Mouse (Mus musculus) liver, adult (tissue): ENCODE measurements around the gene Cpm.

Experiments used
- GATA4 ChIP-seq: IDR thresholded peaks from 2 replicates; pipeline ENCODE4 v1.6.1; 2014; ENCODE audit warnings: mild to moderate bottlenecking, low read length; ENCODE audit not compliant: insufficient replicate concordance

The Cpm gene

DNA sequence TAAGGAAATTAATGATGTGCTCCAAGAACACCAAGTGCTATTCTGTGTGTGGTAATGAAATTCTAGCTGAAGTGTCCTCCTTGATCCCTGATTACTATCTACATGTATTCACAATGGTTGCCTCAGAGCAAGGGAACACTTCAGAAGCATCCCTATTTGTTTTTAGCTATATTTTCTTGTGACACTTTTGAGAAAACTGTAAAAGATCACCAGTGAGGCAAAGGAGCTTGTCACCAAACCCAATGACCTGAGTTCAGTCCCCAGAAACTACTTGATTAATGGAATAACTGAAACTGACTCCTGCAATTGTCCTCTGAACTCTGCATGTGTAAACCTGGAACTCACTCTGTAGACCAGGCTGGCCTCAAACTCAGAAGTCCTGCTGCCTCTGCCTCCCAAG lies 5.9 kb upstream of the Cpm start:
- TF ChIP-seq GATA4 = no peak

DNA sequence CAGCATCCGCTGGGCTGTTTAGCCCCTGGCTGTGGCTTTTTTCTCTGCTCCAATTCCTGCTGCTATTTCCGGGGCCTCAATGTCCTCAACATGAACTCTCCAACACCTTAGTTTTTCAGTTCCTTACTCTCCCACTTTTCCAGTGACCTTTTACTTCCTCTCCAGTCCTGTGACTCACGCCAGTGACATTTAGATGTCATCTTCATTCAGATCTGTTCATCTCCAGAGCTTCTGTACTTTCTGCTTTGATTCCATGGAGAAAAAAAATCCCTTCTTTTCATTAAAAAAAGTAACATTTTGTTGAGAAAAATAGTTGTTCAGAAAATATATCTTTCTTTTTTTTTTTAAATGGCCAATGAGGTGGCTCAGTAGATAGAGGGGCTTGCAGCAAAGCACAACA lies 5.1 kb upstream of the Cpm start:
- TF ChIP-seq GATA4 = no peak

DNA sequence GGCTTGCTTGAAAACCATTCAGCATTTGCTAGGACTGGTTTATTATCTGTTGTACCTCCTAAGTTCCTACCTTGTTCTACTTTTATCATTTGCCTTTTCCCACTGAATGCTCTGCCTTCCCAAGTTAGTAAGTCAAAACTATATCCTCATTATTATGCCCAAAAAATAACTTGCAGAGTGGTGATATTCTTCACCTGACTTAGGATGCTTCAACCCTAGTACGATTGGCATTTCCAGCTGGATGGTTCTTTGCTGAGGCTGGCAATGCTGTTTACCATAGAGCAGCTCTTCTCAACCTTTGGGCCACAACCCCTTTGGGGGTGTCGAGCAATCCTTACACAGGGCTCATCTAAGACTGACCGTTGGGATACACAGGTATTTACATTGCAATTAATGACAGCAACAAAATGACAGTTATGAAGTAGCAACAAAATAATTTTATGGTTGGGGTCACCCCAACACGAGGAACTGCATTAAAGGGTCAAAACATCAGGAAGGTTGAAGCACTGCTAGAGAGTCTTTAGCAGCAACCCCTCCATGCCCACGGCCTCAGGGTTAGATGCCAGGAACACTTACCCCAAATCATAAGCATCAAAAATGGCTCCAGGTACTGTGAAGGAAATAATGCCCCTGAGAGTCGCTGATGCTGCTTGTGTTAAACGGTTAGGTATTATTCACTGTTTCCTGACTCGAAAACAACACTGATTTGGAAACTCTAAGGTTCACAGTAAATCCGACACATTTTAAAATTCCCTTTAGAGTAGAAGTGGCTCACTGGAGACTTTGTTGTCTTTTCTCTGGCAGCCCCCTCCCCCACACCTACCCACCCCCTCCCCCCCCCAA lies 4.4 kb upstream of the Cpm start:
- no peak for TF ChIP-seq GATA4

DNA sequence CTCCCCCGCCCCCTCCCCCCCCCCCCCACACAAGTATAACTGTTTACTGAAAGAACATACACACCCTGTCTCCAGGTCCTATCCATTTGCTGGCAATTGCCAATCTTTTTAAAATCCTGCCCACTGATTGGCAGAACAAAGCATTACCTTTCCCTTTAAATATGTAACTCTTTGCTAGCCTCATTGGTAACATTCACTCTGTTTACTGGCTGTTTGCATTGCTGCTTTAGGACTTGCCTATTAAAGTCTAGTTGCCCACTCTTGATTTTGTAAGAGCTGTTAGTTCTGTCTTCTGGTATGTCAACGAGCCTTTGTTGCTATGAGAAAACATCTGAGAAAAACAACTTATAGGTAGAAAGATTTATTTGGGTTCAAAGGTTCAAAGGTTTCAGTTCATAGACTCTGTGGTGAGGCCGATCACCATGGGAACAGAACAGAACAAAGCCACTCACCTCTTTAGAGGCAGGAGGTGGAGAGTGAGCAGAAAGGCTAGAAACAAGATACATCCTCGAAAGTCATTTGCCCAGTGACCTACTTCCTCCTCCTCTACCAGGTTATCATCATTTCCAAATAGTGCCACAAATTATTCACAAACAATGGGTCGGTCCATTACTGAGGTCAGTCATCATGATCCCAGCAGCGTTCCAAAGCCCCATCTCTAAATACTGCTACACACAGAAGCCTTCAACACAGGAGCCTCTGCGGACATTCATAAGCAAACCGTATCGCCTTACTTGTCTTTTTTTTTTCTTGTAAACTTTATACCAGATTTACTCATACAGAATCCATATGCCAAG lies 3.6 kb upstream of the Cpm start:
- no peak for TF ChIP-seq GATA4

DNA sequence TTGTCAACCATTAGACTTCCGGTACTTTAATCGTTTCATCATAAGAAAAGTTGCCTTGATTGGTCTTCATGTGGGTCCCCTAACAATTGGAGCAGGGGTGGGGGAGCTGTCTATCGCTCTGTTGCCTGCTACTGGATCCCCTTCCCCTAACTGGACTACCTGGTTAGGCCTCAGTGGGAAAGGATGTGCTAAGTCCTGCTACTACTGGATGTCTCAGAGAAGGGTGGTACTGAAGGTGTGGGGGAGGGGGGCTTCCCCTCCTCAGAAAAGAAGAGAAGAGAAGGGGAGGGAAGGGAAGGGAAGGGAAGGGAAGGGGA lies 3.0 kb upstream of the Cpm start:
- no peak for TF ChIP-seq GATA4

DNA sequence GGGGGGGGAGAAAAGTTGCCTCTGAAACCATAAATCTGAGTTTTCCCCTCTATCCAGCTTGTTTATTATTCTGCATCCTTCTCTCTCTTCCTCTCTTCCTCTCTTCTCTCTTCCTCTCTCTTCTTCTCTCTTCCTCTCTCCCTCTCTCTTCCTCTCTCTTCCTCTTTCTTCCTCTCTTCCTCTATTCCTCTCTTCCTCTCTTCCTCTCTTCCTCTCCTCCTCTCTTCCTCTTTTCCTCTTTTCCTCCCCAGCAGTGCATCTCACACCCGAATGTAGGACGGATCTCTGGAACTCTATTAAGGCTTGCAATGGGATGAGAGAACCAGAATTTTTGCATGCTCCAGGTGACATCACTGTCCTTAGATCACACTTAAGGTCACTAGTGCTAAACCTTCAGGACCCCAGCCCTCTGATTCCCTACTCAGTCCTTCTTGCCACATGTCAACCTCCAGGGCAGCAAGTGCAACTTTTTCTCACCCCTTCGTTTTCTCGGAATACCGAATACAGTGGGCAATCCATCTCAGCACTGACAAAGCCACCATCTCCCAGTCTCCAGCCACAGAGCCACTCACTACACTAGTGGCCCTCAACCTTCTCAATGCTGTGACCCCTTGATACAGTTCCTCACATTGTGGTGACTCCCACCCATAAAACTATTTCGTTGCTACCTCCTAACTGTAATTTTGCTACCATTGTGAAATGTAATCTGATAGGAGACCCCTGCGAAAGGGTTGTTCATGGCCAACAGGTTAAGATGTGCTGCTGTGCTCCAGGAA lies 2.3 kb upstream of the Cpm start:
- no peak for TF ChIP-seq GATA4

DNA sequence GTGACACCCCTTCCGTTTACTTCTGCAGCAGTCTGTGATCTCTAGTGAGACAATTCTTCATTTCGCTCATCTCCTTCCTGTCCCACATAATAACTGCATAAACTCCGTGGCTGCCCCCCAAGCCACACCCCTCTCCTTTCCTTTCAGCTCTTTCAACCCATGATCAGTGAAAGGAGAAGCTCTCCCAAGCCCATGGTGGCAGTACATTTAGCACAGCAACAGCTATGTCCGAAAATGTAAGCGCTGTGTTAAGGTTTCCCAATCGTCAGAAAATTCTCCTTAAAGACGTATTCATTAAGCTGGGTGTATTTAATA lies 1.7 kb upstream of the Cpm start:
- no peak for TF ChIP-seq GATA4

DNA sequence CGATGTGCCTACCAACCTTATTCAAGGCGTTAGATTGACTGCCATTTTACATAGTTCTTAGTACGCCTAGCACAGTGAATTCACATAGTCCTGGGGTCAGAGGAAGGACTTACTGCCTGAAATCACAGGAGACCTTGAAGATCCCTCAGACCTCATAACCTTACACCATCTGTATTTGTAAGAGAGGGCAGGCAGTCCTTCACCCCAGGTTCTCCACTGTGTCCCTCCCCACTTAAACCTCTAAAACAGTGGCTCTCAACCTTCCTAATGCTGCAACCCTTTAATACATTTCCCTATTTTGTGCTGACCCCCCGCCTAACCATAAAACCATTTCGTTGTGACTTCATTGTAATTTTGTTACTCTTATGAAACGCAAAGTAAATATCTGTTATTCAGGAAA lies 1.4 kb upstream of the Cpm start:
- no peak for TF ChIP-seq GATA4

DNA sequence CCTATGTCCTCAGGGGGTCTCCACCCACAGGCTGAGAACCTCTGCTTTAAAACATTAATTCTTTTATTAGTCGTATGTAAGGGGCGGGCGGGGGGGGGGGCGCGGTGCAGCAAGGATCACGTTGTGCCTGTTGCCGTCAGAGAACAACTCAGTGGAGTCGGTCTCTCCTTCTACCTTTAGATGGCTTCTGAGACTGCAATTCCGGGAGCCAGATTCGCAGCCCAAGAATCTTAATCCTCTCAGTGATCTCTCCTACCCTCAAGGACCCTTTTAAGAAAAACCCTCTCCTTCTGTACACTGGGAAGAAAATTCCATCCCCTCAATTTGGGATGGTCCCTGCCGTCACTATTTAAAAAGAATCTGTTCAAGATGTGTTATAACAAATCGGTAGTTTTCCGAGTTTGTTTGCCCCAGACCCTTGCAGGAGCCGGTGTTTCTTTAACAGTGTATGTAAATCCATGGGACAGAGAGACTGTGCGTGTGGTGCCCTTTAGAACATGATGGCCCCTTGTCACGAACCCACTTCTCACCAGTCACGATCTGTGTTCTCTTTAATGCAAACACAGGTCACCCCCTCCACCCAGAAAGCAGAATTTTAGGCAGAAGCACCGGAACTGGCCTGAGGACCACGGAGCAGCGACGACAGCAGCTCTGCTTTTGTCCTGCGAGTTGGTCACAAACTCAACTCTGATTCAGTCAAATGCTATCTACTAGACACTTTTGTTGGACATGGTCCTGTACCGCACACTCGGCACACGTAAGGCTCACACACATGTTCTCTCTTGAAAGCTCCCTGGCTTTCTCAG lies 734 bp upstream of the Cpm start:
- TF ChIP-seq GATA4 = no peak

DNA sequence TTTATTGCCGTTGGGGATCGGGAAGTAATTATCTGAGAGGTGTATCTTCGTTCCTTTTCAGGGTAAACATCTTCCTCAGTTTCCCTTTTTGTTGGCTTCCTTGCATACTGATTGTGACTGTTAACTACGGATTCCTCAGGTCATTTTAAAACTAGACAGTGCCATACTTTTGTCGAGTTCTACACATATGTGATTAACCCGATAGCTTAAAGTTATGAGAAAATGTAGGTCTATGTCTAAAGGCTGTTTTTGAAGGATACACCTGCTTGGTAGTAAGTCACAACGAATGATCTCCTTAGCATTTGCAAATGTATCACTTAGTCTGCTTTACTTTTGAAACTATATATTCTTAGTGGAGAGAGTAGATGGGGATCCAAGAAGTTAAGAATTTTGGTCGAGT lies 876 bp downstream of the Cpm start:
- TF ChIP-seq GATA4 = no peak

DNA sequence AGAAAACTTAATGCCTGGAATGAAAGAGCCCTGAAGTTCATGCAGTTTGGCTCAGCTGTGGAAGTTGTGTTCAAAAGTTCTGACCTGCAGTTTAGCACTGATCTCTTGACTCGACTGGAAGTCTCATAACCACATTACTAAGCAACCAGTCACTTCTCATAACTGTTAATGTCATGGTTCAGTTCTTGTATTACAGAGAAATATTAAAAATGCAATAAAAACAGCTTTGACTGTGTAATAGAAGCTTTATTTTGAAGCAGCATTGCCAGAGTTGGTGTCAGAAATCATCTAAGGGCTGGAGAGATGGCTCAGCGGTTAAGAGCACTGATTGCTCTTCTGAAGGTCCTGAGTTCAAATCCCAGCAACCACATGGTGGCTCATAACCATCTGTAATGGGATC lies 1.5 kb downstream of the Cpm start:
- TF ChIP-seq GATA4 = no peak

DNA sequence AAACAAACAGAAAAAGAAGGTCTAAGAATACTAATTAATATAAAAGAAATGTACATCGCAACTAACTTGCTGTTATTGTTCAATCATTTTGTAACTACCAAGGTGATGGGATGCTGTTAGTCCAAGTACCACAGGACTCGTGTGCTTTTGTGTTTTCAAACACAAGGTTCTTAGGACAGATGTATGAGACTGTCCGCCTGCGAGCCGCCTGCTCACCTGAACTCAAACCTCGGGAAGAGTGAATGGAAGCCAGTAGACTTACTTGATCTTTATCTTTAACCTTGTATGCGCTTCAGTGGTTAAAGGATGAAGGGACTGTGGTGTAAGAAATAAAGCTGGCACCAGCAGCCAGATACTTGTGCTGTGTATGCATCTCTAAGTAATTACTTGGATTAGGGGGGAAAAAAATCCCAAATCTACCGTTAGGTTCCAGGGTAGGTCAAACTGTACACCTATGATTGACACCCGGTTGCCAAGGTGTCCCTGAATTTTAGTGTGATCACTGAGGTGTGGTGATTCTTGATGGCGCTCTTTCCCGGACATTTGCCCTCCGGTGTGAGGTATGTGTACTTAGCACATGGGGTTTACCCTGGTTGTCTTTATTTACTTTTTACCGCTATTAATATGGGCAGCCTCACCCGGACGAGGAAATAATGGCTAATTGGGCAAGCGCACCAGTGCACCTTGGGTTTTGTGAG lies 2.4 kb downstream of the Cpm start:
- no peak for TF ChIP-seq GATA4

DNA sequence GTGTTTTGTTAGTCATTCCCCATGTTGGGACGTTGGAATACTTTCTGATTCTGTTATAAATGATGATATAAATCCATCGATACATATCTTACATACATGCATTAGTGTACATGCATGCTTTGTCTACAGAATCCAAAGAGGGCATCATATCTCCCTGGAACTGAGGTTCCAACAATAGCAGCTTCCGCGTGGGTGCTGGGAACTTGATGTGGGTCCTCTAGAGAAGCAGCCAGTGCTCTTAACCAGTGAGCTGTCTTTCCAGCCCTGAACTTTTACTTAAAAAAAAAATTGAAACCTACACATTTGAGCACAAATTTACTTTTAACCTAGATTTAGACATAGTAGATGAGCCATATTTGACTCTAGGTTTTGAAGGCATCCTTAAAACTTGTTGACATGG lies 3.1 kb downstream of the Cpm start:
- no peak for TF ChIP-seq GATA4

DNA sequence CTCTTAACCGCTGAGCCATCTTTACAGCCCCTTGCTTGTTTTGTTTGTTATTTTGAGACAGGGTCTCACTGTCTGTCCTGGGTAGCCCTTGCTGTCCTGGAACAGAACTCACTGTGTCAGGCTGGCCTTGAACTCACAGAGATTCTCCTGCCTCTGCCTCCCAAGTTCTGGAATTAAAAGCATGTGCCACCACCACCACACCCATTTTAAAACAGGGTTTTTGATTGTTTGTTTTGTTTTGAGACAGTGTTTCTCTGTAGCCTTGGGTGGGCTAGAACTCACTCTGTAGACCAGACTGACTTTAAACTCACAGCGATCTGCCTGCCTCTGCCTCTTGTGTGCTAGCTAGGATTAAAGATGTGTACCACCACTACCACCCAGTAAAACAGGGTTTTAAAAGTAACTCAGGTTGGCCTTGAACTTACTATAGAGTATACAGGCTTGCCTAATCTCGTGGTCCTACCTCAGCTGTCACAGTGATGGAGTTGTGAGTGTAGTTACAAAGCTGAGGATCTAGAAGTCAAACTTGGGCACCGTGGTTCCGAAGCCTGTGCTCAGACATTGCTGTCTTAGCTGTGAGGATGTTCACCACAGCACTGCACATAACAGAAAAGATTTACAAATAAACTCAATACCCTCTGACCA lies 4.4 kb downstream of the Cpm start:
- TF ChIP-seq GATA4 = no peak
